Mouse (Mus musculus) right cerebral cortex, postnatal 10 days (tissue): ENCODE measurements around the gene Vmn2r115.
"Not testable (repeated sequence)": the region's sequence is repeated elsewhere in the genome, so short reads cannot be mapped to it uniquely, and the experiment has no call there.

Experiments used
- DNase-seq, 2 experiments: peaks; one replicate each; pipeline ENCODE4 v3.0.0; 2021; ENCODE audit warnings: low spot score in 2 of 2

Vmn2r115 gene

DNA sequence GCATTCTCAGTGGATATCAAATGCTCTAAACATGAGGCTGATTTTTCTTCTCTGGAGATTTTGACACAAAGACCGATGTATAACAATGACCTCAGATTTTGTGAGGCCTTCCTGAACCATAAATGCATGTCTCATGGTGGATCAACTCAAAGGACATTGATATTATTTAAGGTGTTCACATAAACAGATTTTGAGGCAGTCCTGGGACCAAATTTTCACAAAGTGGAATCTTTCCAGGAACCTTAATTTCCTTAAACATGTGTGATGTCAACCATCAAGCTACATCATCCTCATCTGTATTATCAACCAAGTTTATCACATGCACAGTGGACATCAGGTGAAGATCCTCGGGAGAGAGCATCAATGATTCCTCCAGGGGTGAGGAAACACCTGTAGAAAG, at the start of gene Vmn2r115:
Gene Vmn2r115 (plus strand): TSS at position 301 of the 400 bp plus-strand sequence.
- not testable (repeated sequence) for DNase-seq

DNA sequence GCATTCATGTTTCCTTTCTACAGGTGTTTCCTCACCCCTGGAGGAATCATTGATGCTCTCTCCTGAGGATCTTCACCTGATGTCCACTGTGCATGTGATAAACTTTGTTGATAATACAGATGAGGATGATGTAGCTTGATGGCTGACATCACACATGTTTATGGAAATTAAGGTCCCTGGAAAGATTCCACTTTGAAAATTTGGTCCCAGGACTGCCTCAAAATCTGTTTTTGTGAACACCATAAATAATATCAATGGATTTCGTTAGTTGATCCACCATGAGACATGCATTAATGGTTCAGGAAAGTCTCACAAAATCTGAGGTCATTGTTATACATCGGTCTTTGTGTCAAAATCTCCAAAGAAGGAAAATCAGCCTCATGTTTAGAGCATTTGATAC, 31.1 kb upstream of the Vmn2r115 start, which contains the start of gene Vmn2r114:
Gene Vmn2r114 (minus strand): TSS at position 101 of the 400 bp plus-strand sequence.
- DNase-seq: not testable (repeated sequence)

GRCm38 (mm10) chr17:23330657-23331056, 12.9 kb upstream of the Vmn2r115 start:
- no peak for DNase-seq

DNA sequence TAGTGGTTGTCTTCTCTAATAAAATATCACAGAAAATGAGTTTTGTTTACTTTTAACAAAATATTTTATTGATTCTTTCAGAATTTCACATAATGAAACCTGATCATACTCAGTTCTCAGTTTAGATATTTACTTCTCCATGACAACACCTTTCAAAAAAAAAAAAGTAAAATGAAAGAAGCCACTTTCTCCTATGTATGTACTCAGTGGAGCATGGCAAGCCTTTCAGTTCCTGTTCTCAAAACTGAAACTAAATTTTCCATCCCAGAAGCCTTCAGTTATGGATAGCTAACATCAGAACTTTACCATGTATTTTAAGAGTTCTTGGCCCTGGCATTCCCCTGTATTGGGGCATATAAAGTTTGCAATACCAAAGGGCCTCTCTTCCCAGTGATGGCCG, 8.1 kb downstream of the Vmn2r115 start:
- DNase-seq: no peak

DNA sequence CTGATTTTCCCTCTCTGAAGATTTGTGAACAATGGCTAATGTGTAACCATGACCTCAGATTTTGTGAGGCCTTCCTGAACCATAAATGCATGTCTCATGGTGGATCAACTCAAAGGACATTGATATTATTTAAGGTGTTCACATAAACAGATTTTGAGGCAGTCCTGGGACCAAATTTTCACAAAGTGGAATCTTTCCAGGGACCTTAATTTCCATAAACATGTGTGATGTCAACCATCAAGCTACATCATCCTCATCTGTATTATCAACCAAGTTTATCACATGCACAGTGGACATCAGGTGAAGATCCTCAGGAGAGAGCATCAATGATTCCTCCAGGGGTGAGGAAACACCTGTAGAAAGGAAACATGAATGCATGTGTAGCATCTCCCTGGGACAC, 40.8 kb downstream of the Vmn2r115 start, which contains the start of gene Vmn2r116:
Gene Vmn2r116 (plus strand): TSS at position 301 of the 400 bp plus-strand sequence.
- DNase-seq: not testable (repeated sequence)
